Mouse (Mus musculus) thymus, adult 2 months (tissue): ENCODE measurements around the gene Fhit. TPM values are rescaled to one million over a fixed set of nuclear protein-coding genes. Genes with fewer than 3 reads are reported as not detected.

Experiments
- DNase-seq: peaks from one replicate; pipeline ENCODE4 v3.0.0; 2021
- H3K27ac ChIP-seq: fragments of 200-500 bp; 2 replicates; pipeline ENCODE4 v1.5.1; 2012; ENCODE audit warnings: low read length, control low read depth; ENCODE audit not compliant: control insufficient read depth, insufficient read depth
- H3K27me3 ChIP-seq: fragments of 200-500 bp; 2 replicates; pipeline ENCODE4 v1.6.1; 2012; ENCODE audit warnings: mild to moderate bottlenecking, low read length, moderate library complexity, mixed read lengths; ENCODE audit not compliant: control insufficient read depth, insufficient read depth
- H3K36me3 ChIP-seq: fragments of 200-500 bp; 2 replicates; pipeline ENCODE4 v1.6.1; 2012; ENCODE audit warnings: mild to moderate bottlenecking, low read length, moderate library complexity; ENCODE audit not compliant: control insufficient read depth, insufficient read depth
- H3K4me1 ChIP-seq: fragments of 200-500 bp; replicated peaks from 2 replicates; pipeline ENCODE4 v1.6.1; 2012; ENCODE audit warnings: low read length; ENCODE audit not compliant: control insufficient read depth, insufficient read depth
- H3K4me3 ChIP-seq: fragments of 200-500 bp; 2 replicates; pipeline ENCODE4 v1.5.1; 2012; ENCODE audit warnings: mild to moderate bottlenecking, low read length, control low read depth, moderate library complexity; ENCODE audit not compliant: control insufficient read depth, insufficient read depth
- CTCF ChIP-seq: fragments of 200-500 bp; IDR thresholded peaks from 2 replicates; pipeline ENCODE4 v1.5.1; 2012; ENCODE audit warnings: mild to moderate bottlenecking, control low read depth, low read length, moderate library complexity, borderline replicate concordance; ENCODE audit not compliant: control insufficient read depth, poor library complexity, insufficient read depth; ENCODE audit errors: extremely low read depth
- POLR2A ChIP-seq: fragments of 200-500 bp; IDR thresholded peaks from 2 replicates; pipeline ENCODE4 v1.6.1; 2012; ENCODE audit warnings: mild to moderate bottlenecking, low read length, control low read depth, moderate library complexity; ENCODE audit not compliant: control insufficient read depth, poor library complexity, insufficient read depth; ENCODE audit errors: extremely low read depth
- WGBS: fragments of 180-500 bp; shearing (Covaris S2); methylation state at CpG from one replicate; pipeline ENCODE4 v1.1.7; 2018; 5-methylcytosine and 5-hydroxymethylcytosine counted together
- polyA plus RNA-seq: library from polyadenylated mRNA; depleted of rRNA; stranded (reverse); fragments of >200 nt; gene quantifications from 2 replicates; pipeline ENCODE4 v1.2.3, GENCODE M21; 2012

Gene Fhit
- polyA plus RNA-seq, 1 experiment: 5.4 TPM

DNA sequence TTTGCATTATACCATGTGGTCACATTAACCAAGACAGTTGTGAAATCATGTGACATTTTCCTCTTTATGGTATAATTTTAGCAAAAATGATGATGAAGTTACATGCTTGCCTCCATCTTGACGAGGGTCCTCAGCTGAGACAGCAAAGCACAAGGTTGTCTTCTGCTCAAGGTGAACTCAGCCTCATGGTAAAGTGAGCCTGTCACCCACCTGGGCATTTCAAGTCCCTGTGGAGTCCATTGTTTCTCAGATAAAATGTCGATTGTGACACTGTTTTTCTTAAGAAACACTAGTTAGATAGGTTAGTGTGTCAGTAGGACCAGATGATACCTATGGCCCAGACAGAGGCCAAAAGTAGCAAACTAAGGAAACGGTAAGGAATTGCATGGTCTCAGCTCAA is 1464.7 kb downstream of the Fhit start:
- H3K27me3 ChIP-seq: no peaks in the 10 kb centered on the region
- no peak for TF ChIP-seq POLR2A
- no peak for TF ChIP-seq CTCF
- no peak for DNase-seq
- H3K4me3 ChIP-seq: no peak overlapping the region
- WGBS: 82% methylated on average over 3 of the region's 3 CpGs
- no peaks in the 10 kb centered on the region for H3K36me3 ChIP-seq
- H3K4me1 ChIP-seq: no peaks in the 10 kb centered on the region
- H3K27ac ChIP-seq: no peak overlapping the region

DNA sequence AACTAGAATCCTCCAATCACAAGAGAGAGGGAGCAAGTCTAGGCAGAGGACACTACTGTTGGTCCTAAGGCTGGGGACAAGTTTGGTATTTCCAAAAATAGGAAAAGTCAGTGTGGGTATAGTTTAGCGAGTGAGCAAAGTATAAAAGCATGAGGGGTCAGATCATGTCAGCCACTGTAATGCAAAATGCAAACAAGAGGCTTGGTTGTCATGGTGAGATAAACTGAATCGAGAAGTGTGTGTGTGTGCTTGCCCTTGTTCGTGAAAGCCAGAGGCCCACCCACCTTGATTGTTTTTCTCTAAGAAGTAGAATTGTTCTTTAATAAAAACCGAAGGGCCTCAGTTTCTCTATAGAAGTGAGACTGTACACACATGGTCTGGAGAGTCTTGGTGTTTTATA is 1465.8 kb downstream of the Fhit start:
- no peaks in the 10 kb centered on the region for H3K4me1 ChIP-seq
- no peak overlapping the region for H3K4me3 ChIP-seq
- DNase-seq: no peak
- H3K27ac ChIP-seq: no peak overlapping the region
- no peaks in the 10 kb centered on the region for H3K27me3 ChIP-seq
- WGBS: 93% methylated on average over 4 of the region's 4 CpGs
- no peak for TF ChIP-seq POLR2A
- TF ChIP-seq CTCF: no peak
- H3K36me3 ChIP-seq: no peaks in the 10 kb centered on the region

DNA sequence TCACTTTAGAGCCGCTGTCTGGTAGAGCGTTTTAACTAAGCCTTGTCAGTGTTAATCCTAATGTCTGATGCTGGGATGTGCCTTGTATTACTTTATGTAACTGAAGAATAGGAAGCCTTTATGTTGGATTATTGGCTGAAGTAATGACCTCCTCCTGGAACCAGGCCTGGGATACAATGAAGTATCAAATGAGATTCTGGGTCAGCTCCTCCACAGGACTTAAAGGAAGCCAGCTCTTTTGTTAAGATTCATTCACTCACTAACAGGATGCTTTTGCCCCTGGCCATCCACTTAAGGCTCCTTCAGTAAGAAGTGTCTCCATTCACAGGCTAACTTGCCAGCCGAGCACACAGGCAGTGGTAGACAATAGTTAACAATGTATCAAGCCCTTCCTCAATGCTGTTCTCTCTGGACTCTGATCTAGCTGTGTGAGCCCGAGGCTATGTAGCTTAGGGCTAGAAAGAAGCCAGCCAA is 1466.6 kb downstream of the Fhit start:
- TF ChIP-seq POLR2A (no peak), CTCF (no peak)

DNA sequence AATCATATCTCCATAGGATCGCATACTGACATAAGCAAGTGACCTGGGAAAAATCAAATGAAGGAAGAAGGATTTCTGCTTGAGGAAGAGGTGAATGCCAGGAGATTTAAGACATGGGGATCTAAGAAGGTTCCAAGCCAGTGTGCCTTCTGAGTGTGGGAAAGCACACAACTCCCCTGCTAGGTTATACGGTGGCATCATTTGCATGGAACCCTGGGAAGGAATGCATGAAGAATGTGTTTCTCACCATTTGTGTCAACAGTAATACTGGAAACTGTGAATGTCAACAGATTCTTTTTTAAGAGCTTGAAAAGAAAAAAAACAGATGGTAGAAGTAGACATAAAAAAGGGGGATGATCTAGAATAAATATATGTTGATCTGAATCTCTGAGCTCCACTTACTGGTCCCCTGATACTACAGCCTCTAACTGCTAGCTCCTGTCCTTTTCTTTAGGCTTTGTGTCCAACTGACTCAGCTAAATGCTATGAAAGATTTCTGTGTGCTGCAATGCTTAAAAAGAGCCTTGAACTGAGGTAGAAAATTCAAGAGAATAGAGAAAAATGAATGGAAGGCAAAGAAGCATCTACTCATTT is 1473.1 kb downstream of the Fhit start:
- Histone ChIP-seq H3K27me3 (no peaks in the 10 kb centered on the region), H3K36me3 (no peaks in the 10 kb centered on the region), H3K27ac (no peak overlapping the region), H3K4me1 (no peaks in the 10 kb centered on the region), H3K4me3 (no peak overlapping the region)
- DNase-seq: no peak
- TF ChIP-seq POLR2A (no peak), CTCF (no peak)
- 97% methylated on average over 2 of the region's 2 CpGs for WGBS

More for the DNA sequence above, 1466.6 kb downstream of the Fhit start:
- Histone ChIP-seq H3K27ac (no peak overlapping the region), H3K36me3 (no peaks in the 10 kb centered on the region), H3K4me1 (no peaks in the 10 kb centered on the region), H3K4me3 (no peak overlapping the region), H3K27me3 (no peaks in the 10 kb centered on the region)
- 96% methylated on average over 4 of the region's 4 CpGs for WGBS
- DNase-seq: no peak

GRCm38 (mm10) chr14:9684362-9684761 is 1477.5 kb downstream of the Fhit start:
- H3K27me3 ChIP-seq: no peaks in the 10 kb centered on the region
- H3K36me3 ChIP-seq: no peaks in the 10 kb centered on the region
- H3K4me3 ChIP-seq: no peak overlapping the region
- no peaks in the 10 kb centered on the region for H3K4me1 ChIP-seq
- no peak overlapping the region for H3K27ac ChIP-seq
- no peak for TF ChIP-seq CTCF
- no peak for DNase-seq
- WGBS: 94% methylated on average over 1 of the region's 1 CpGs

- DNase-seq: no peak
- TF ChIP-seq CTCF (no peak), POLR2A (no peak)
- H3K36me3 ChIP-seq: no peaks in the 10 kb centered on the region
- 25% methylated on average over 1 of the region's 1 CpGs for WGBS
- H3K4me1 ChIP-seq: no peaks in the 10 kb centered on the region
- H3K27me3 ChIP-seq: no peaks in the 10 kb centered on the region
- no peak overlapping the region for H3K27ac ChIP-seq
- no peak overlapping the region for H3K4me3 ChIP-seq
Observed at GRCm38 (mm10) chr14:9672728-9673127, 1489.1 kb downstream of the Fhit start.

DNA sequence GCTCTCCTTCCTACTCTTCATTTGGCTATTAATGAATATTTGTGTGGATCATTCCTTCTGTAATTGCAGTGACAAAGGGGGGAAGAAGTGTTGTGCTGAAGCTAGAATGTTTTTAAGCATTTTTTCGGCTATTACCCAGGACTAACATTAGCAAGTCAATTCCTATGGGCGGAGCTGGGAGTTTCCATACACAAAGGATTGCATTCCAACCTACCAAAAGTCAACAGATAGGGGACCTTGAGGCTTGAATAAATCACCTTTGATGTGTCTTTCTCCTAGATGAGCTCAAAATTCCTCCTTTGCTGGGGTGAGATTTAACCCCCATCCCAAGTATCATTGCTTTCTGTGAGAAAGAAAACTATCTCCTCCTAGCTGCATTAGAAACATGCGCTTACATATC is 1490.1 kb downstream of the Fhit start:
- Histone ChIP-seq H3K27ac (no peak overlapping the region), H3K36me3 (no peaks in the 10 kb centered on the region), H3K4me3 (no peak overlapping the region), H3K27me3 (no peaks in the 10 kb centered on the region), H3K4me1 (no peaks in the 10 kb centered on the region)
- DNase-seq: no peak
- no peak for TF ChIP-seq CTCF
- TF ChIP-seq POLR2A: no peak
- 88% methylated on average over 3 of the region's 3 CpGs for WGBS
